Mouse (Mus musculus) stomach, postnatal 0 days (tissue): ENCODE data around the gene Olfr525.

ENCODE experiments used
- CTCF ChIP-seq: IDR thresholded peaks from 2 replicates; pipeline ENCODE4 v1.5.1; 2016; ENCODE audit warnings: antibody characterized with exemption, low read depth, mild to moderate bottlenecking, moderate library complexity
- EP300 ChIP-seq: optimal IDR thresholded peaks from 2 replicates; pipeline ENCODE3; 2016; ENCODE audit warnings: antibody characterized with exemption

GRCm38 (mm10) chr7:140296876-140297275, 23.8 kb upstream of the Olfr525 start:
- TF ChIP-seq EP300 (no peak), CTCF (no peak)
